Mouse (Mus musculus) embryonic fibroblast, embryonic 13.5 days (primary cell): ENCODE results near the gene Smarcd3.

Experiments used
- CTCF ChIP-seq: IDR thresholded peaks from 2 replicates; pipeline ENCODE4 v1.5.1; 2011; ENCODE audit warnings: mild to moderate bottlenecking, control low read depth, low read length, moderate library complexity, borderline replicate concordance; ENCODE audit not compliant: insufficient read depth
- POLR2A ChIP-seq: IDR thresholded peaks from 2 replicates; pipeline ENCODE4 v1.6.1; 2011; ENCODE audit warnings: low read depth, mild to moderate bottlenecking, control low read depth, low read length, moderate library complexity

- TF ChIP-seq CTCF (no peak), POLR2A (no peak)
Observed at GRCm38 (mm10) chr5:24645454-24645853, 21.2 kb upstream of the Smarcd3 start.
